Mouse (Mus musculus): ENCODE measurements around the gene Nipa2. TPM values are rescaled to one million over a fixed set of nuclear protein-coding genes. Genes with fewer than 3 reads are reported as not detected.

Nipa2 gene
- polyA plus RNA-seq, 1 experiment from 2014 or later: 36.0 TPM

GRCm38 (mm10) chr7:55912118-55912517, 50.2 kb downstream of the Nipa2 start:
- H3K4me2 ChIP-seq (replicated peaks; ENCODE audit: low read depth, low read length): no peak overlapping the region
- no peak overlapping the region for H3K9ac ChIP-seq (replicated peaks; ENCODE audit: low read depth)
- 97% methylated on average over 5 of the region's 5 CpGs for WGBS
- no peaks in the 10 kb centered on the region for H3K27me3 ChIP-seq (replicated peaks; ENCODE audit: insufficient read depth, low read length)
- no peak for DNase-seq (ENCODE audit: low spot score)
- ATAC-seq: no peak
- no peaks in the 10 kb centered on the region for H3K4me1 ChIP-seq (ENCODE audit: insufficient read depth, low read depth, low read length)
- TF ChIP-seq CTCF (IDR thresholded peaks at IDR 0.05) (no peak), EP300 (IDR thresholded peaks at IDR 0.05) (no peak)
- H3K36me3 ChIP-seq (ENCODE audit: insufficient read depth, low read length): peaks cover 50% of the 10 kb centered on the region
- H3K4me3 ChIP-seq (ENCODE audit: low read depth, low read length): no peak overlapping the region
- H3K9me3 ChIP-seq (ENCODE audit: low read length): no peaks in the 10 kb centered on the region
- H3K27ac ChIP-seq (ENCODE audit: low read length): no peak overlapping the region

GRCm38 (mm10) chr7:55911371-55911770, 50.9 kb downstream of the Nipa2 start:
- ATAC-seq (no peak), DNase-seq (ENCODE audit: low spot score) (no peak)
- H3K9ac ChIP-seq (replicated peaks; ENCODE audit: low read depth): no peak overlapping the region
- no peaks in the 10 kb centered on the region for H3K27me3 ChIP-seq (replicated peaks; ENCODE audit: insufficient read depth, low read length)
- no peak overlapping the region for H3K27ac ChIP-seq (ENCODE audit: low read length)
- WGBS: 81% methylated on average over 8 of the region's 8 CpGs
- H3K9me3 ChIP-seq (ENCODE audit: low read length): no peaks in the 10 kb centered on the region
- H3K4me1 ChIP-seq (ENCODE audit: insufficient read depth, low read depth, low read length): no peaks in the 10 kb centered on the region
- TF ChIP-seq EP300 (IDR thresholded peaks at IDR 0.05): no peak
- no peak for TF ChIP-seq CTCF (IDR thresholded peaks at IDR 0.05)
- H3K4me2 ChIP-seq (replicated peaks; ENCODE audit: low read depth, low read length): no peak overlapping the region
- peaks cover 50% of the 10 kb centered on the region for H3K36me3 ChIP-seq (ENCODE audit: insufficient read depth, low read length)
- no peak overlapping the region for H3K4me3 ChIP-seq (ENCODE audit: low read depth, low read length)

GRCm38 (mm10) chr7:55910356-55910755, 51.9 kb downstream of the Nipa2 start:
- no peak overlapping the region for H3K27ac ChIP-seq (ENCODE audit: low read length)
- H3K4me3 ChIP-seq (ENCODE audit: low read depth, low read length): no peak overlapping the region
- no peaks in the 10 kb centered on the region for H3K4me1 ChIP-seq (ENCODE audit: insufficient read depth, low read depth, low read length)
- H3K36me3 ChIP-seq (ENCODE audit: insufficient read depth, low read length): peaks cover 54% of the 10 kb centered on the region
- no peak for ATAC-seq
- H3K4me2 ChIP-seq (replicated peaks; ENCODE audit: low read depth, low read length): no peak overlapping the region
- no peak overlapping the region for H3K9ac ChIP-seq (replicated peaks; ENCODE audit: low read depth)
- H3K9me3 ChIP-seq (ENCODE audit: low read length): no peaks in the 10 kb centered on the region
- TF ChIP-seq CTCF (IDR thresholded peaks at IDR 0.05) (no peak), EP300 (IDR thresholded peaks at IDR 0.05) (no peak)
- 61% methylated on average over 2 of the region's 2 CpGs for WGBS
- DNase-seq (ENCODE audit: low spot score): no peak
- no peaks in the 10 kb centered on the region for H3K27me3 ChIP-seq (replicated peaks; ENCODE audit: insufficient read depth, low read length)

- TF ChIP-seq EP300 (IDR thresholded peaks at IDR 0.05): no peak
- no peak for TF ChIP-seq CTCF (IDR thresholded peaks at IDR 0.05)
- WGBS: 88% methylated on average over 1 of the region's 1 CpGs
- peaks cover 45% of the 10 kb centered on the region; the same call in 1 of the 2 replicates for H3K36me3 ChIP-seq (ENCODE audit: insufficient read depth, low read length)
Measured at GRCm38 (mm10) chr7:55909519-55909918, 52.8 kb downstream of the Nipa2 start.

GRCm38 (mm10) chr7:55905449-55905848, 56.8 kb downstream of the Nipa2 start:
- Histone ChIP-seq H3K9me3 (ENCODE audit: low read length) (no peaks in the 10 kb centered on the region), H3K27ac (ENCODE audit: low read length) (no peak overlapping the region), H3K27me3 (replicated peaks; ENCODE audit: insufficient read depth, low read length) (no peaks in the 10 kb centered on the region), H3K9ac (replicated peaks; ENCODE audit: low read depth) (no peak overlapping the region), H3K4me2 (replicated peaks; ENCODE audit: low read depth, low read length) (no peak overlapping the region), H3K4me3 (ENCODE audit: low read depth, low read length) (no peak overlapping the region), H3K36me3 (ENCODE audit: insufficient read depth, low read length) (peaks cover 40% of the 10 kb centered on the region; the same call in 1 of the 2 replicates), H3K4me1 (ENCODE audit: insufficient read depth, low read depth, low read length) (no peaks in the 10 kb centered on the region)
- 70% methylated on average over 2 of the region's 2 CpGs for WGBS
- no peak for DNase-seq (ENCODE audit: low spot score)
- ATAC-seq: no peak
- no peak for TF ChIP-seq EP300 (IDR thresholded peaks at IDR 0.05)
- TF ChIP-seq CTCF (IDR thresholded peaks at IDR 0.05): peak; percentile 29; the same call in 1 of the 2 replicates

More at GRCm38 (mm10) chr7:55909519-55909918, 52.8 kb downstream of the Nipa2 start:
- DNase-seq (ENCODE audit: low spot score) (peak; percentile 9), ATAC-seq (no peak)
- no peaks in the 10 kb centered on the region for H3K27me3 ChIP-seq (replicated peaks; ENCODE audit: insufficient read depth, low read length)
- H3K4me3 ChIP-seq (ENCODE audit: low read depth, low read length): no peak overlapping the region
- H3K4me1 ChIP-seq (ENCODE audit: insufficient read depth, low read depth, low read length): no peaks in the 10 kb centered on the region
- H3K27ac ChIP-seq (ENCODE audit: low read length): no peak overlapping the region
- no peaks in the 10 kb centered on the region for H3K9me3 ChIP-seq (ENCODE audit: low read length)
- H3K9ac ChIP-seq (replicated peaks; ENCODE audit: low read depth): no peak overlapping the region
- H3K4me2 ChIP-seq (replicated peaks; ENCODE audit: low read depth, low read length): no peak overlapping the region

- Histone ChIP-seq H3K9ac (replicated peaks; ENCODE audit: low read depth) (no peak overlapping the region), H3K4me2 (replicated peaks; ENCODE audit: low read depth, low read length) (no peak overlapping the region), H3K36me3 (ENCODE audit: insufficient read depth, low read length) (peaks cover 46% of the 10 kb centered on the region; the same call in 1 of the 2 replicates), H3K4me3 (ENCODE audit: low read depth, low read length) (no peak overlapping the region), H3K4me1 (ENCODE audit: insufficient read depth, low read depth, low read length) (no peaks in the 10 kb centered on the region), H3K27me3 (replicated peaks; ENCODE audit: insufficient read depth, low read length) (no peaks in the 10 kb centered on the region), H3K27ac (ENCODE audit: low read length) (no peak overlapping the region), H3K9me3 (ENCODE audit: low read length) (no peaks in the 10 kb centered on the region)
- TF ChIP-seq EP300 (IDR thresholded peaks at IDR 0.05) (no peak), CTCF (IDR thresholded peaks at IDR 0.05) (0 out of 2 replicates have a peak, but pooled peaks have one; percentile 6)
- 82% methylated on average over 3 of the region's 5 CpGs for WGBS
- no peak for ATAC-seq
- DNase-seq (ENCODE audit: low spot score): no peak
Measured at GRCm38 (mm10) chr7:55903766-55904165, 58.5 kb downstream of the Nipa2 start.

GRCm38 (mm10) chr7:55891797-55892196, 70.5 kb downstream of the Nipa2 start:
- TF ChIP-seq EP300 (IDR thresholded peaks at IDR 0.05) (no peak), CTCF (IDR thresholded peaks at IDR 0.05) (no peak)
- no peak overlapping the region for H3K4me2 ChIP-seq (replicated peaks; ENCODE audit: low read depth, low read length)
- DNase-seq (ENCODE audit: low spot score) (peak; percentile 68), ATAC-seq (peak; percentile 94)
- WGBS: 70% methylated on average over 11 of the region's 11 CpGs
- peak overlapping the region; percentile 10; the same call in 1 of the 2 replicates for H3K27ac ChIP-seq (ENCODE audit: low read length)
- no peaks in the 10 kb centered on the region for H3K4me1 ChIP-seq (ENCODE audit: insufficient read depth, low read depth, low read length)
- H3K9me3 ChIP-seq (ENCODE audit: low read length): no peaks in the 10 kb centered on the region
- H3K4me3 ChIP-seq (ENCODE audit: low read depth, low read length): no peak overlapping the region
- H3K27me3 ChIP-seq (replicated peaks; ENCODE audit: insufficient read depth, low read length): no peaks in the 10 kb centered on the region
- no peak overlapping the region for H3K9ac ChIP-seq (replicated peaks; ENCODE audit: low read depth)
- peaks cover 31% of the 10 kb centered on the region; the same call in 1 of the 2 replicates for H3K36me3 ChIP-seq (ENCODE audit: insufficient read depth, low read length)

Measured in lung, postnatal 0 days (tissue).